Comparison of ENCODE assay signal across 9 mouse cellular contexts in genomic region chr19:27780030-27780429, GRCm38 (mm10).
DNase-seq lines count a peak whose midpoint lies in the region; ATAC-seq and TF ChIP-seq lines count a peak whose summit lies in the region.
"Had no signal": no experiment of that assay in that cellular context is flagged by ENCODE, and none has a peak within 500 bp of the region (broad histone marks: within the 10 kb centered on the region; RNA-seq: fewer than 3 reads in every experiment).

No protein-coding gene starts in this region.

- H3K4me3 ChIP-seq in kidney, embryonic 14.5 days (ENCODE audit: low read length): no peak overlapping the region
- H3K4me3 ChIP-seq in bone marrow, adult 2 months (replicated peaks; ENCODE audit: control insufficient read depth, low read depth, low read length): no peak overlapping the region
- no peak overlapping the region for H3K4me3 ChIP-seq in kidney, postnatal 0 days (replicated peaks; ENCODE audit: low read depth, low read length)
- H3K4me3 ChIP-seq: lung, embryonic 15.5 days had no signal

- TF ChIP-seq CTCF in bone marrow, adult 2 months (IDR thresholded peaks at IDR 0.05; ENCODE audit: control insufficient read depth, insufficient read depth, low read length): peak; percentile 40
- peak; percentile 39 for TF ChIP-seq CTCF in kidney, postnatal 0 days (IDR thresholded peaks at IDR 0.05; ENCODE audit: low read depth)

- TF ChIP-seq POLR2A in bone marrow, adult 2 months (IDR thresholded peaks at IDR 0.05; ENCODE audit: borderline replicate concordance, control insufficient read depth, low read depth, low read length): no peak

- no peak overlapping the region for H3K4me2 ChIP-seq in kidney, embryonic 14.5 days (replicated peaks; ENCODE audit: low read depth, low read length)
- no peak overlapping the region for H3K4me2 ChIP-seq in kidney, postnatal 0 days (ENCODE audit: low read length)
- H3K4me2 ChIP-seq: lung, embryonic 15.5 days had no signal

- no peak overlapping the region for H3K9ac ChIP-seq in kidney, embryonic 14.5 days (ENCODE audit: low read depth, low read length)
- H3K9ac ChIP-seq in kidney, postnatal 0 days (ENCODE audit: low read depth, low read length): no peak overlapping the region
- H3K9ac ChIP-seq: lung, embryonic 15.5 days had no signal

- no peaks in the 10 kb centered on the region for H3K27me3 ChIP-seq in kidney, embryonic 14.5 days (ENCODE audit: control insufficient read depth, insufficient read depth, low read length)
- no peaks in the 10 kb centered on the region for H3K27me3 ChIP-seq in kidney, postnatal 0 days (ENCODE audit: insufficient read depth, low read length)
- H3K27me3 ChIP-seq: lung, embryonic 15.5 days had no signal

- peaks cover 3% of the 10 kb centered on the region; the same call in 1 of the 2 replicates for H3K36me3 ChIP-seq in kidney, embryonic 14.5 days (ENCODE audit: control insufficient read depth, insufficient read depth, low read length)
- H3K36me3 ChIP-seq in kidney, postnatal 0 days (ENCODE audit: insufficient read depth, low read length): 0 out of 2 replicates have a peak, but pooled peaks cover 6% of the 10 kb centered on the region

- DNase-seq in kidney, adult 18-20 months: peak; percentile 24
- peak; percentile 85 for DNase-seq in ES-CJ7 (ENCODE audit: low read depth, low spot score)
- no peak for DNase-seq in kidney, postnatal 0 days (ENCODE audit: low spot score)
- DNase-seq in retina, postnatal 1 day: peak; percentile 46
- no peak for DNase-seq in urinary bladder, postnatal 25 days (ENCODE audit: low spot score)
- no peak for DNase-seq in gastrocnemius, postnatal 10 days

- WGBS in kidney, embryonic 14.5 days: 71% methylated on average over 4 of the region's 4 CpGs
- WGBS in bone marrow, adult 2 months: 60% methylated on average over 4 of the region's 4 CpGs
- WGBS in kidney, postnatal 0 days: 68% methylated on average over 4 of the region's 4 CpGs

- H3K4me1 ChIP-seq in kidney, embryonic 14.5 days (ENCODE audit: control insufficient read depth, insufficient read depth, low read length): no peaks in the 10 kb centered on the region
- no peaks in the 10 kb centered on the region for H3K4me1 ChIP-seq in bone marrow, adult 2 months (ENCODE audit: control insufficient read depth, insufficient read depth, low read length)
- H3K4me1 ChIP-seq in kidney, postnatal 0 days (replicated peaks; ENCODE audit: insufficient read depth, low read length): no peaks in the 10 kb centered on the region
- H3K4me1 ChIP-seq: lung, embryonic 15.5 days had no signal

- H3K27ac ChIP-seq in kidney, embryonic 14.5 days (ENCODE audit: low read depth, low read length): no peak overlapping the region
- no peak overlapping the region for H3K27ac ChIP-seq in bone marrow, adult 2 months (ENCODE audit: control insufficient read depth, insufficient read depth, low read depth, low read length, poor library complexity)
- H3K27ac ChIP-seq in kidney, postnatal 0 days: no peak overlapping the region
- H3K27ac ChIP-seq: lung, embryonic 15.5 days had no signal

- no peak for ATAC-seq in kidney, embryonic 14.5 days (ENCODE audit: low FRiP score, low TSS enrichment)
- ATAC-seq in kidney, postnatal 0 days (replicated peaks; ENCODE audit: low FRiP score, low read depth): no peak

- no peaks in the 10 kb centered on the region for H3K9me3 ChIP-seq in kidney, embryonic 14.5 days (ENCODE audit: control insufficient read depth, low read length)
- no peaks in the 10 kb centered on the region for H3K9me3 ChIP-seq in kidney, postnatal 0 days (replicated peaks; ENCODE audit: low read length)
- H3K9me3 ChIP-seq: lung, embryonic 15.5 days had no signal

Comparison
In these comparisons a context has a peak if more than half of its experiments do, and no peak if none do; other contexts are left out.
1. DNase-seq: peak in kidney, adult 18-20 months (single experiment), ES-CJ7 (single experiment) and retina, postnatal 1 day (single experiment); none in kidney, postnatal 0 days (single experiment), urinary bladder, postnatal 25 days (single experiment) and gastrocnemius, postnatal 10 days (single experiment).